Mouse (Mus musculus) retina, adult 2 months (tissue): ENCODE measurements around the gene Rbfox3.

Experiments used
- DNase-seq: peaks from one replicate; pipeline ENCODE4 v3.0.0-alpha.2; 2012; ENCODE audit warnings: low read depth, low spot score

Rbfox3 gene

GRCm38 (mm10) chr11:118671216-118671615 is 240.2 kb downstream of the Rbfox3 start:
- no peak for DNase-seq

GRCm38 (mm10) chr11:118669820-118670219 is 241.6 kb downstream of the Rbfox3 start:
- no peak for DNase-seq

GRCm38 (mm10) chr11:118668351-118668750 is 243.0 kb downstream of the Rbfox3 start:
- no peak for DNase-seq

DNA sequence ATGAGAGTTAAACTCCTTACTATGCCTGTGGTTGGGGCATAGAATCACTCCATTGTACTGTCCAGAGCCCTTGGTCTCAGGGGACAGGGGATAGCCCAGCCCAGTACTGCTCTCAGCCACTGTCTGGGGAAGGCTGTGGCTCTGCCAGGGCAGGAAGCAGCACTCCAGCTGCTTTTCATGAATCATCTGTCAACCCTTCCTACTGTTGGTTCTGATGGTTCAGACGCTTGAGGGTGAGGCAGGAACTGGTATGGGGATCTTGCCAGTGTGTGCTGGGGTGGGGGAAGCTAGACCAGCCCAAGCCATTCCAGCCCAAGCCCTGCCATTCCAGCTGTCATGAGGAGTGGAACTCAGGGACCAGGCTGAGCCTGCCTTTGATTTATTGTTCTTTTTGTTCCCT is 243.5 kb downstream of the Rbfox3 start:
- no peak for DNase-seq

- DNase-seq = no peak
Measured at GRCm38 (mm10) chr11:118666172-118666571, 245.2 kb downstream of the Rbfox3 start.

GRCm38 (mm10) chr11:118663305-118663704 is 248.1 kb downstream of the Rbfox3 start:
- no peak for DNase-seq

DNA sequence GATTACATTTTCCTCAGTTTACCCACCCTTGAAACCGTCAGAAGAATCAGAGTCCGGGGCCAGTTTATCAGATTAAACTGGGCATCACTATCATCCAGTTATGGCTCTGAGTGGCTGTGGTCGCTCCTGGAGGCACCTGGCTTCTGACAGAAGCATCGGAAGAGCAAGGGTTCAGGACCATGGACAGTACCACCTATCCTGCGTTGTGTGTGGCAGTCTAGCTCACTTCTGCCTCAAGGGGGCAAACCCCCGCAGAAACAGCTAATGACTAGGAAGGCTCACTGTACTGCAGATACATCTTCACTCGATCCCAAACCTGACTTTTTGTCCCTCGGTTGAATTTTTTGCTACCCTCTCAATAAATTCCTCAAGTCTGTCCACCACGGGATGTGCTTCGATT is 252.1 kb downstream of the Rbfox3 start:
- DNase-seq = no peak

DNA sequence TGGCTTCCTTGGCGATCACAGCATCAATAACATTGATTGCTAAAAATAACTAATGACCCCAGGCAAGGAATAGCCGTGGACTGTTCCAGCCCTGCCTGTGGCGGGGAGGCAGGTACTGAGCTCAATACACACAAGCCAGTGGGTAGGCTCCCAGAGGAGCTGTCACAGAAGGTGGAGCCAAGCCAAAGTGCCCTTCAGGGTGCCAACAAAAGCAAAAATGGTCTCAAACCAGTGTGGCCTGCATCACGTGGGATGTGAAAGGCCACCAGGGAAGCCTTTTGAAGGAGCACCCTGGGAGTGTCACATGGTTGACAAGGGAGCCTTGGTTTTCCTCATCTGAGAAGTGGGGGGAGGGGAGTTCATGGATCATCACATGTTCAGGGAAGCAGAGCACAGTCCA is 255.6 kb downstream of the Rbfox3 start:
- no peak for DNase-seq

- no peak for DNase-seq
Measured at GRCm38 (mm10) chr11:118653521-118654318, 257.7 kb downstream of the Rbfox3 start.

GRCm38 (mm10) chr11:118652401-118653240 is 258.8 kb downstream of the Rbfox3 start:
- no peak for DNase-seq

GRCm38 (mm10) chr11:118648369-118648768 is 263.0 kb downstream of the Rbfox3 start:
- peak; percentile 34 for DNase-seq

DNA sequence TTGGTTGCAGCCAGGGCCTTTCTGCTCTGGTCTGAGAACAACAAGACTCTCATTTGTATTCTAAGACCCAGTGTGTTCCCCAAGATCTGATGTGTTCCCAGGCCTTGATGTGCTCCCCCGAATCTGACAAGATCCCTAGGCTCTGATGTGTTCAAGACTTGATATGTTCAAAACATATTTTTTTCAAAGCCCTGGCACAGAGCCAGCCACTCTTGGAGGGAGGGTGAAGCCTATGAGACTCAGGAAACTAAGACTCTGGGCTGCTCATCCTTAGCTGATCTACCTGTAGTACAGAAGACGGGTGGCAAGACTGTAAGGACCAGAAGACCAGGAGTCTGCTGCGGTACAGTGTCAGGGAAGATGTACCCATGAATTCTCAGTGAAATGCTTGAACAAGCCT is 264.5 kb downstream of the Rbfox3 start:
- DNase-seq = no peak

- no peak for DNase-seq
Measured at GRCm38 (mm10) chr11:118645158-118645557, 266.2 kb downstream of the Rbfox3 start.

DNA sequence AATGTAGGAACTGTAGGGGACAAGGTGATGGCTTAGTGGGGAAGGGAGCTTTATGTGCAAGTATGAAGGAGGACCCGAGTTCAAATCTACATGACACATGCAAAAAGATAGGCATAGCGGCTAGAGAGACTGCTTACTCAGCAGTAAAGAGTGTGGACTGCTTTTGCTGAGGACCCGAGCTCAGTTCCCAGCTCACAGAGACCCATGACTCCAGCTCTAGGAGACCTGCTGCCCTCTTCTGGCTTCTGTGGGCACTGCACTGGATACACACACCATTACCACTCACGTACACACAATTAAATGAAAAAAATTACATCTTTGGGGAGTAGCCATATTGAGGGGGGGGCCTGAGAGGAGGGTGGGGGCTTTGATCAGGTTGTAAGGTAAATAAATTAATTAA is 270.7 kb downstream of the Rbfox3 start:
- DNase-seq = no peak

GRCm38 (mm10) chr11:118637718-118638117 is 273.7 kb downstream of the Rbfox3 start:
- no peak for DNase-seq

DNA sequence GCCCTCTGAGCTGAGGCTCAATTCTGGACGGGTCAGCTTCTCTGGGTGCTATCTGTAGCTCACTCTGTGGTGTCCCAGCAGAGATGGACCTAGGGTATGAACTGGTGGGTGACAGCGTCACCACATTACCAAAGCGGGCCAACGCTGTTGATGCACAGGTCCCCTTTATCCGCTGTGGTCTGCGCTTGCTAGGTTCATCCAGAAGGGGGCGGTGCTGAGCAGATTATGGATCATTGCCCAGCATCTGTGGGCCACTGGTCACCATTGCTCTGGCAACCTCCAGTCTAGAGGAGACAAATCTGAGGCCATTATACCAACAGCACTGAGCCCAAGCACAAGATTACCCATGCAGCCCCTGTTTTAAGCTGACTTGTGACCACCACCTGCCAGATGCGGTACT is 276.8 kb downstream of the Rbfox3 start:
- no peak for DNase-seq

GRCm38 (mm10) chr11:118629718-118630117 is 281.7 kb downstream of the Rbfox3 start:
- DNase-seq = no peak

GRCm38 (mm10) chr11:118627541-118627940 is 283.9 kb downstream of the Rbfox3 start:
- no peak for DNase-seq

DNA sequence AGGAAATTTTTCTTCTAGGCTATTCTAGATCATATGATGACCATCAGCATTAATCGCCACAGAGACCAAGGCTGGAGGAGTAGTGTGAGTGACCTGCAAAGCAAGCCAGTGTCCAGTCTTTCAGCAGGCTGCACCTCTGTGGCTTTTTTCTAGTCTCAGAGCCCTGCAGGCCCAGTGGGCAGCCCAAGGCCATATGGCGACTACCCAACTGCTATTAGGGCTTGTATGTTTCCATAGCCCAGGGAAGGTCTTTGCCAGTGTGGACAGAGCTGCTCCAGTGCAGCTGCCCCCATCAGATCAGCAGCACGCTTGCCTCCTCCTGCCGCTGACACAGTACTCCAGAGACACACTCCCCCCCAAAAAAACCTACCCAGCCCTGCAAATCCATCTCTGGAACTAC is 290.5 kb downstream of the Rbfox3 start:
- no peak for DNase-seq

- DNase-seq = no peak
Measured at GRCm38 (mm10) chr11:118614126-118614525, 297.3 kb downstream of the Rbfox3 start.

- no peak for DNase-seq
Measured at GRCm38 (mm10) chr11:118610128-118610527, 301.3 kb downstream of the Rbfox3 start.

- no peak for DNase-seq
Measured at GRCm38 (mm10) chr11:118609236-118610000, 302.0 kb downstream of the Rbfox3 start.
